Mouse (Mus musculus): ENCODE measurements at regions not wholly inside any gene's neighbourhood (a gene's known extent, or its start where the extent isn't known, plus 50 kb on each side); places are given as distances from the start of the nearest gene placed in this dataset.

DNA sequence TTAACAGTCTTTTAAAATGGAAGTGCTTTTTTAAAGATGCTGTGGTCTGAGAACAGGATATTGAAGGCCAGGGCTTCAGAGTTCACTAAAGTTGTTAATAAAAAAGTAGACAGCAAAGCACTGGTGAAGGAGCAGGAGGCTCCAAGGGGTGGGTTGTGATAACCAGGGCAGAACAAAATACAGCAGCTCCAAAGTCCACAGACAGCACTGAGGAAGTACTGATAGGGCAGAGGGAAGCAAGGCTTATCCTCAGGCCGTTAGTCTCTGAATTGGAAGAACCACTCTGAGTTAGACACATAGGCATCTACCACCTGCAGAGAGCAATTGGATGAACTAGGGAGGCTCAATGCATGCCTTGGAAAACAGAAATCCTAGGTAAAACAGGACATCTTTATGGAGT lies 62.1 kb downstream of the P2ry1 start:
- DNase-seq (ENCODE audit: low read depth, low spot score) = no peak

DNA sequence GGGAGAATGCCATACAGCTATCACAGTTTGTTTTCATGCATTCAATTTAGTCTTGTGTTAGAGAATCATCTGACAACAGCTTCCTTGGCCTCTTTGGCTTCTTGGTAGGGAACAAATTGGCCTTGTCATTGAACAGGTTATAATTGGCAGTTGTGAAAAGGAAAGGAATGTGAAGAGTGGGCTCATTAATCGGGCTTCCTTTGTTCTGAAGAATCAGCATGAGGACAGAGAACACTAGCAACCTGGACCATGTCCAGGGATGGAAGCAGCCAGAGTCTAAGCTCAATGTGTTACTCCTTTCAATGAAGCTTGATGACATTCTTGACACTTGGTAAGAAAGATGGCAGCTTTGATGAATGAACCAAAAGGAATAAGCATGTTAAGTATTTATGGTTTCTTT lies 64.5 kb downstream of the P2ry1 start:
- no peak for DNase-seq (ENCODE audit: low read depth, low spot score)

DNA sequence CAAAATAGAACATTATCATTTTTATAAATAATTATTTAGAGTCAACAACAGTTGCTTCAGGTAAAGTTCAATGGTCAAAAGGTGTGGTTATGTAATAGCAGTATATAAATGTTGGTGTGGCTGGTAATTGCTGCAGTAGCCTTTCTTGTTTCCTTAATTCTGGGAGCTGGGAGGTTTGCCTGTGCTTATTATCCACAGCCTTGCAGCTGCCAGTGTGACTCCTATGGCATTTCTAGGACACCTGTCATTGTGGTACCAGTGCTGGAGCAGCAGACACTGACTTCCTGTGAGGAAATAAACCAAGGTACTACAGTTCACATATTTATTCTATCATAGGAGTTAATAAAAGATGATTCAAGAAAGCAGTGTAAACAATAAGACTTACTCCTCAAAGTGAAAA lies 65.6 kb downstream of the P2ry1 start:
- DNase-seq (ENCODE audit: low read depth, low spot score) = no peak

DNA sequence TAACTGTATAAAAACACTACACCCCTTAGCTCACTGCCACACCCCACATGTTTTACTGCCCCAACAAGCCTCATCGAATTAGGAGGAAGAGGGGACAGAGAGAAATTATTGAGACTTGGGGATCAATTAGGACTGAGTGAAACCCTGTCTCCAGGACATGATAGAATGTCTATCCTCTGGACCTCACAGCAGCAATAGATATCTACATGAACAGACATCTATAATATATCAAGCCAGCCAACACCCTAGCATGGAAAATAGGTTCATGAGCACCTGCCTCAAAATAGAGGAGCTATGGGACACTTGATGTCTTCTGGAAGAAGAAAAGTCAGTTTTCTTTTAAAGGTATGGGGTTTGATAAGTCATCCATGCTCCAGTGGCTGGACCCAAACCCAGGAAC lies 68.4 kb downstream of the P2ry1 start:
- no peak for DNase-seq (ENCODE audit: low read depth, low spot score)

DNA sequence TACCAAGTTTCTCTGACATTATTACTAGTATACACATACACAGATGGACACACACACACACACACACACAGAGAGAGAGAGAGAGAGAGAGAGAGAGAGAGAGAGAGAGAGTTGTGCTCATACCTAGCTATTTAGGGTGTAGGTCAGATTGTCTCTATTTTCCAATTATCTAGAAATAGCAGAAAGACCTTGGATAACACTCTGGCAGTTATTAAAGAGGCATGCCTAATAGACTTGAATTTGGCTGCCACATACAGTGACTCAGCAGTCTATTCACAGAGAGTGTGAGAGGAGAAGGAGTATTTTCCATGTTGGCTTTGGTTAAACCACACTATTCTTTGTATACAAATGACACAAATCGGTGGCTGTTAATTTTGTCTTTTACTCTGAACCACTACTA lies 69.7 kb downstream of the P2ry1 start:
- DNase-seq (ENCODE audit: low read depth, low spot score) = peak; percentile 29

DNA sequence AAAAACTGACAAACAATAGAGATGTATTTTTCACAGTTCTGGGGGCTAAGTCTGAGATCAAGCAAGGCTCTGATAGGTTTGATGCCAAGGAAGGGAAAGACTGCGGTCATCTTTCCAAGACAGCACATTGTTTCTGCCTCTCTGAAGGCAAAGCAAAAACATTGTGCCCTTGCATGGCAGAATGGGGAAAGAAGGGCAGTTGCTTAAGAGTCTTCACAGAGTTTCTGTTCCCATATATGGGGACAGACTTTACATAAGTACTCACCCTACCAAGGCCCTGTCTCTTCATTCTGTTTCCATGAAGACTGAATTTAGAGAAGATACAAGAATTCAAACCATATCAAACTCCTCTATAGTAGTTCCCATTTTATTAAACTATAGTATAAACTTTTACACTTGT lies 70.5 kb downstream of the P2ry1 start:
- no peak for DNase-seq (ENCODE audit: low read depth, low spot score)

DNA sequence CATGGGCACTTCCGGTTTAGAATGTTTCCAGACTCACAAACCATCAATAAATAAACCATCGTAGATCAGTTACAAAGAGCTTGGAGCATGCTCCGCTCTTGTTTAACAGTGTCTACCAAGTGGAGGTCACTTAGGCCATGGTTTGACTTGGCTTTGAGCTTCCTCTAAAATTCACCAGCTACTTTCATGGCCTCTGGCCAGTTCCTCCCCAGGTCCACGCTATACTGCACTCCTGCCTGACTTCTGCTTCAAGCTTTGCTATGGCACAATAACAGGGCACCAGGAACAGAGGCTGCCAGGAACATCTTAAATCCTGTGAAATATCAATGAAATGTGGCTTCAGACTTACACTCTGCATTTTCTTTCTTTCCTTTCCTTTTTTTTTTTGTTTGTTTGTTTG lies 71.2 kb downstream of the P2ry1 start:
- DNase-seq (ENCODE audit: low read depth, low spot score) = no peak

DNA sequence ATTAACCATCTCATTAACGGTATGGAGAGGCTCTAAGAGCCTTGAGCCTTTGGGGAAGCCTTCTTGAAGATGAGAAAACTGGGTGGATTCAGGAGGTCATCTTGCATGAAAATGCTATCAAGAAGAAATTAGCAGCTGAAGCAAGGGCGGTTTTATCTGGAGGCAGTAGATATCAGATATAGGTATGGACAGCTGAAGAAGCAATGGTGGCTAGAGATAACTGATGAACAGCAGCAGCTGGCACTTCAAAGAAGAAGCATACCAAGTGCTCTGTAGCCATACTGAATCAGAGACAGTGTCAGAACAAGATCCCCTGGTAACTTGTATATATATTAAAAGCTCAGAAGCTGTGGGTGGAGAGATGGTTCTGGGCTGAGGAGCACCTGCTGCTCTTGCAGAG lies 73.2 kb downstream of the P2ry1 start:
- no peak for DNase-seq (ENCODE audit: low read depth, low spot score)

DNA sequence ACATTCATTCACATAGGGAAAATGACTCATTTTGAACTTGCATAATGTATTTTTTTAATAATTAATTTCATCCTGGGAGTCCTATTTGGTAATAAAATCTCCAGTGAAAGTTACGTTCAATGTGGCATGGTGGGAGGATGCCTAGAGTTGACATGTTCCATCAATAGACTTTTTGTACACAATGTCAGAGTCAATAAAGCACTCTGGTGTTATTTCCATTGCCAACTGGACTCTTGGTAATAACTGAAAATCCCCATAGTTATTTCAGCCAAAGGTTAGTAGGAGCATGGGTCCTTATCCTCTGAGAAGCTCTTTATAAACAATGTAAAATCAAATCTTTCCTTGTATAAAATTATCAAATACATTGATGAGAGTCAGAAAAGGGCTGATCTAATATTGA lies 87.3 kb downstream of the P2ry1 start:
- DNase-seq (ENCODE audit: low read depth, low spot score) = no peak

DNA sequence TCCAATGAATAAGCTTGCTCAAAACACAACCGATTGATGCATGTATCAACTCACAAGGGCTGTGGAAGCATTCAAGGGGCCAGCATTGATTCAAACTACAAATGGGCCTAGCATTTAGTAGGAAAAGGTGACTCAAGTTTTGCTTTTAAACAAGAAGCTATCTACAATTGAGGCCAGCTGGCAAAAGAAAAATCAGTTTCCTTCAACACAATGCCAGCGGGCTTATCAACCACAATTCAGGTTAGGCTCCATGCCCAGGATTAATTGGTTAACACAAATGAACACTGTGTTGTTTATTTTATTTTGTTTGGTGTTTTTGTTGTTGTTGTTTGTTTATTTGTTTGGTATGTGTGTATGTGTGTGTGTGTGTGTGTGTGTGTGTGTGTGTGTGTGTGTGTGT lies 89.4 kb downstream of the P2ry1 start:
- no peak for DNase-seq (ENCODE audit: low read depth, low spot score)

DNA sequence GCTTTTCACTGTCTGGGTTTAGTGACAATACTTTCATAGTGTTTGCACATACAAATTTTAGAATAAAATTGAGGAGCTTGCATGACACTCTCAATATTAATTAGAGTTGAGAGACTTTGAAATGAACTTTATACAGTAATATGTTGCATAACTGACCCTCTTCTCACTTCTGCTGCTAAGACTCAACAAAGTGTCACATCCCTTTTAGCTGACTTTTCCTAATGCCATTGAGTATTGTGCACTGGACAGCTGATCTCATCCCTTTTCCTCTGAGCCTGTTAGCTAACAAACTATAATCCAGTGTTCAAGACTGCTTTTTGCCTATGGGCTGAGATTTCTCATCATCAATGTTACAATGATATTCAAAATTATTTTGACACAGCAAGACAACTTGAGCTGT lies 113.8 kb downstream of the P2ry1 start:
- DNase-seq (ENCODE audit: low read depth, low spot score) = no peak

DNA sequence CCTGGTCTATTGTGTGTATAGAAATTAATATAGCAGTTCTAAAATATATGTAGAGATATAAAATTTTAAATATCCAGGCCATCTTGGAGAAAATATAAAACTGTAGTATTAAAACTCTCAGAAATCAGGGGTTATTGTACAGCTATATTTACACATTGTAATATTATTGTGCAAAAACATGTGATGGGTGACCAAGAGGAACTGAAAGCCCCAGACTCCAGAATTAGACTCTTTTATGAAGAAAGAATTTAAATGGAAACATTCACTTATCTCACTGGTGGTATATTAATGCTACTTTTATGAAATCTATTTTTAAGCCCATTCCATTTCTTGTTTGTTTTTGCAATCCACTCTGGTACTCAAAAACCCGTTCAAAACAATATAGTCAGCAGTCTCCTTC lies 130.5 kb downstream of the P2ry1 start:
- no peak for DNase-seq (ENCODE audit: low read depth, low spot score)

DNA sequence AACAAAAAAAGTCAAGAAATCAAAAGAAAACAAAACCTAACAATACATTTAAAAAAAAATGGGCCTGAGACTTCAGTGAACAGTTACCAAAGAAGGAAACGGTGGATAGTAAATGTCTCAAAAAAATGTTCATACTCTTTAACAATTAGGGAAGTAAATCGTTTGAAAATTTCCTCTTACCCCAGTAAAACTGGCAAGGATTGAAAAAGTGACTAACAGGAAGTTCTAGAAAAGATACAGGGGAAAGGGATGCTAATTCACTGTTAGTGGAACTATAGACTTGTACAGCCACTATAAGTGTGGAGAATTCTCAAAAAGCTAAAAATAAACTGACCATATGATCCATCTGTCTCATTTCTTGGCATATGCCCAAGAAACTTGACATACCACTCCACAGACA lies 151.5 kb downstream of the P2ry1 start:
- DNase-seq (ENCODE audit: low read depth, low spot score) = no peak

DNA sequence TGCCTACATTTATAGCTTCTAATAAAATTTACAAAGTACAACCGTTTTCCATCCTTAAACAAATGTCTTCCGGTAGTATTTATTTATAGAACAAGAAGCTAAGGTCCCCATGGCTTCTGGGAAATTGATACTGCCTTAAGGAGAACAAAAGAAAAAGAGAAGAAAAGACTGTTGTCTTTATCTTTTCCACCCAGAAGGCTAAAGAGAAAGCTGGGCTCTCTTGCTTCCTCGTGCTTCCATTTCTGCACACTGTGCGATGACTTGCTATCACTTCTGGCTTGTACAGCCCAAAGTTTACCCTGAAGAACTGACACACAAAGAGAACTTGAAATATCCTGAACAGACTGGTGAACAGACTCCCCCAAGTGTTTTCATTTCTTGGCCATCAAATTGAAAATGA lies 157.2 kb downstream of the P2ry1 start:
- DNase-seq (ENCODE audit: low read depth, low spot score) = no peak

DNA sequence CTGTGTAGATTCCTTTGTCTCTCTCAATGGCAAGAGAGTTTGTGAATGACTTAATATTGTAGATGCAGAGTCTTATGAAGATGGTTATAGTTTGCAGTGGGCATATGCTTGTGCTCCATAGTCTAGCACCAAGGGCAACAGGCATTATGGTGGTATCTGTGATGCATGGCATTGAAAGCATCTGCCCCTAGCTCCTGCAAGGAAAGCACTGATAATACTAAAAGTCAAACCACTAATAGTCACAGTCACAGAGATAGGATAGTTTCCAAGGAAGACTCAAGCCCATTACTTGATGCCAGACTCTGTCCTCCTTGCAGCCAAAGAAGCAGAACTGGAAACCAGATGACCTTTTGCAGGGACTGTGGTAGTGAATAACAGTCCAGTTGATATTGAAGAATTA lies 158.8 kb downstream of the P2ry1 start:
- DNase-seq (ENCODE audit: low read depth, low spot score) = no peak

DNA sequence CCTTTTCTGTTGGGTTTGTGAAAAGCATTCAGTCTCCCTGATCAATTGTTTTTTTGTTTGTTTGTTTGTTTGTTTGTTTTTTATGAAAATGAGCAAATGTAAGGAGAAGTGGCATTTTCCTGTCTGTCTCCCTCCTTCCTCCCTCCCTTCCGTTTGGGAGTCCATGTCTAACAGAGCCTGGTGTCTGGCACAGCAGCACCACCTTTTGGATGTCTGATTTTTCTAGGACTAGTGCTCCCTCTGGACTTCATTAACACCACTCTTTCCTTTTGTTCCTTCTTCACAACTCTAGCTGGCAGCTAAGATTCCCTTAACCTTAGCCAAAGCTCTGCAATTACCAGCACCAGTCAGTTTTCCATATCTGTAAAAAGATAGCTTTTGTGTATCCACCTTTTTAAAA lies 175.6 kb upstream of the Rap2b start:
- no peak for DNase-seq (ENCODE audit: low read depth, low spot score)

DNA sequence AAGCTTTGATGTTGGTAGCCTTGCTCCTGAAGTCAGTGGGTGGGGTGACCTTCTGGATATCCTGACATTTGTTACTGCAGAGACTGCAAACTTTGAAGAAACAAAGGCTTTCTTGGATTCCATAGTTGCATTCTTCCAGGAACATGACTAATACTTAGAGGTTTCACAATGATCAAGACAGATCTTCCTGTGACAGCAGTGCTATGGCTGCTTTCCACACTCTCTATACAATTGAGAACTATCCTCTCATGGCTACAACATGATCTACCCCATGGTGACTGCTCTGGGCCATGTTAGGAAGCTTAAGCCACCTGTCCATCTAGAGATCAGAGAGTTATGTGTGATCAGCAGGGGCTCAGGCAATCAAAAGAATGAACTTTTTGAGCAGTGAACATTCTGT lies 172.8 kb upstream of the Rap2b start:
- no peak for DNase-seq (ENCODE audit: low read depth, low spot score)

DNA sequence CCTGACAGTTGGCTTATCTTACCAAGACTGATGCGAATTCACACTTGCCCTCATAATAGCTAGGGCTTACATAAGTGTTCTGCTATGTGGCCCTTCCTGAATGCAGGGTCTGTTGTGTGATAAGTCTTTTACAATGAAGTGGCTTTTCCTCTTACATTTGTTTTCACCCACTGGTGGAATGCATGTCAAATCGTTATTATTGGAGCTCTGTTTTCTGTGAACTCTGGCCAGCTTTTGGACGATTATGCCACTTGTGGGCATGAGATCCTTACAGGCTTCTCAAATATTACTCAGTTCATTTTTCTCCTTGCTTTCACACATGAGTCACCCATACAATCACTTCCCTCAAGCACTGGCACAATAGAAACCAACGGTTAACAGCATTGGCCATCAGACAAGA lies 144.9 kb upstream of the Rap2b start:
- DNase-seq (ENCODE audit: low read depth, low spot score) = no peak

DNA sequence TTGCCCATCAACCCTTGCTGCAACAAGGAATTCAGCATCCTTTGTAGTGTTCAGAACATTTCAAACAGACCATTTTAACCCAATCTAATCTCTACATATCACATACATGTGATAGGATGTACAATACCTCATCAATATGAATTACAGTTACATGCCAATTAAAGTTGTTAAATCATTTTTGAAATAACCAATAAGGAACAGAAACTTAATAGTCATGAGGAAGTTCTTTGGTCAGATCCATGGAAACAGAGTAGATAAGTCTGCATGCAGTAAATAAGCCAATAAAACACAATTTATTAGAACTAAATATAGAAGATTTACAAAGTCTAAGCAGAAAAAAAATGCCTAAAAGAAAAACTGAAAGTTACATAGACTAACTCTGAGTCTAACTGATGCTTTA lies 136.9 kb upstream of the Rap2b start:
- no peak for DNase-seq (ENCODE audit: low read depth, low spot score)

DNA sequence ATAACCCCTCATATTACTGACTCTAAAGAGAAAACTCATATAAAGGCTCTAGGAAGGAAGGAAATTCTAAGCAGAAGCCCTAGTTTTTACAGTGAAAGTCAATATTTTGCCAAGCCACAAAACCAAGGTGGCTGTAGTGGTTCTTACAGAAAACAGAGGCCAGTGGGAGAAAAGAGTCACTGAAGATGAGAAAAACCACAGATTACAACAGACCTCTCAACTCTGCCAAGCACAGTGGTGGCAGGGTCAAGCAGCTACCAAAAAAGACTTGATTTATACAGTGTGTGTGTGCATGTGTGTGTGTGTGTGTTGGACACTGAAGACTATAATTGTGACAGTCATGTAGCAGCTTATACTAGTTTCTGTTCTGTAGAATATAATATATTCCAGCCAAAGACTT lies 136.4 kb upstream of the Rap2b start:
- no peak for DNase-seq (ENCODE audit: low read depth, low spot score)

DNA sequence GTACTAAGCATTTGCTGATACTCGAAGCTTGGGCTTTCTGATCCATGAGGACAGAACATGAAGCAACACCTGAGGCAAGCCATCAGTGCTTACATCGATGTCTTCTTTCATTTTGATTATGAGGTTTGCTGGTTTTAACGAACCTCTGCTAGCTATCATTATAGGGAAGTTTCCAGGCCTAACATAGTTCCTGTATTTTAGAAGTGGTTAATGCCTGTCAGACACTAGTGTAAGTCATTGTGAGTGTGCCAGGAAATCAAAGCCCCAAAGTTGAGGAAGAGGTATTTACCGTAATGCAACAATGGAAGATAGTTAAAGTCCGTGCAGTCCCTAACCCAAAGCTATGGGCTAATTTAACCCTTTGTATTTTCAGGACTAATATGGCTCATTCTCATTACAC lies 120.1 kb upstream of the Rap2b start:
- no peak for DNase-seq (ENCODE audit: low read depth, low spot score)

DNA sequence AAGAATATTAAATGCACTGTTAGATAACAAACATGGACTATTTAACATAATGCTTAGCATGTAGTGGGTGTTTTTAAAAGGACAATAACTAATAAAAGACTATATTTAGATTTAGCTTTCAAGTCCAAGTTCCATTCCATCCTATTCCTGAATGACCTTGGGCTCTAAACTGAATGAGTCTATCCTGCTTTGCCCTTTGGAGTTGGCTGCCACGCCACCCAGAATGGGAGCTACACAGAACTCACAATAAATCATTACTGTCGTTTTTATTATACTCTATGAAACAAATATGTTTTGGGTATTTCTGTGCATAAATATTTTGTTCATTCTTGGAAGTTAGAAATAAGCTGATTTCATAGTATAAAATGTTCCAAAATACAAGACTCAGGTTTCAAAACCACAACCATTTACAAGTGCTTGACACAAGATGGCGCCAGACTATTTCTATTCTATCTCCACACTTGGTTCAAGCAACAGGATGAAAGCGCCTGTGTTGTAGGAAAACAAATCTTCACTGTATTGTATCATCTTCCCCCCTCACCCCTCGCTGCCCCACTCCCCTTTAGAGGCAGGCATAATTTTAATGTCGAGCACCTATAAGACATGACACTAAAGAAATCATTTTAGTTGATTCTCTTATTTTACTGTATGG lies 117.4 kb upstream of the Rap2b start:
- no peak for DNase-seq (ENCODE audit: low read depth, low spot score)

DNA sequence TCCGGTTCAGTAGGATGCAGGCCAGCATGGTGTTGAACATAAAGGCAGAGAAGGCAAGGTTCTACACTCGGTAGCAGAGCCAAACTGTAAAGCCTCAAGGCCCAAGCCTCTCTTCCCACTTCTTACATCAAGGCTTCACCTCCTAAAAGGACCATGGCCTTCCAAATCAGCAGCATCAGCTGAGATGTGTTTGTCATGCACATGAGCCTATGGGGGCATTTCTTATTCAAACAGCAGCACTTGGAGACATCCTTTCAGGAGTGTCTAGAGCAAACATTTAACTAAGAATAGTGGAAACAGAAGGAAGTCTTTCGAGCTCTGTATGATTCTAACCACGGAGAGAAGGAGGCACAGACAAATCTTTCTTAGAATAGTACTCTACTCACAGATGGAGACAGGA lies 115.0 kb upstream of the Rap2b start:
- no peak for DNase-seq (ENCODE audit: low read depth, low spot score)

DNA sequence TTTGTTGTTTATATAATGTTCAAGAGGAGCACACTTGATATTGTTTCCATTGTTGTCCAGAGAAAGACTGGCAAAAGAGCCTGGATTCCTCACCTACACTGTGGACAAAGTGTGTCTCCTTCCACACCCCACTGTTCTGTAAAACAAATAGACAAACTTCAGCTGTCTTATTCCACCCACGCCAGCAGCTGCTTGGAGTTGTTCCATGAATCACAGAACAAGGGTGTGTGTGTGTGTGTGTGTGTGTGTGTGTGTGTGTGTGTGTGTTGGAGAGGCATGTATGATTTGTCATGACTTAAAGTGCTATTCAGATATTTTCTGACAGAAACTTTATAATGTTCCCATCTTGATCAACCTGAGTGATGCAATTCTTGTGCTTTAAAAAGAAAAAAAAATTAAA lies 114.1 kb upstream of the Rap2b start:
- DNase-seq (ENCODE audit: low read depth, low spot score) = no peak

DNA sequence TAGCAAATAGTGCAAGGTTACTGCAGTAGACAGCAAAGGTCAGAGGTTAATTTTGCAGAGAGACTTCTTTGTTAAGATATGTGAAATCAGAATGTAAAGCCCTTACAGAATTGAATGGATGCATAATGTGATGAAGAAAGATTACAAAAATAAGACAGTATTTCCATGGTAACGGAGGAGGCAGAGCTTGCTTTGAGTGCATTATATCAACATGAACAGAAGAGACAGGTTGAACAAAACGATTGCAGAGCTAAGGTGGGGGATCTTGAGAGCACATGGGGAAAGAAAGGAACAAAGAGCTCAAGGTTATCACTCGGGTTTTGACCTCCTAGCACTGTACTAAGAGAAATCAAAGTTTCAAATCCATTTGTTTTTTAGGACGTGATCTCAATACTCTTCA lies 106.2 kb upstream of the Rap2b start:
- no peak for DNase-seq (ENCODE audit: low read depth, low spot score)

Data from c-Kit-negative CD71-positive TER-119-positive erythroid progenitor cells, embryonic 14.5 days (primary cell).